Mouse (Mus musculus) hindbrain, embryonic 10.5 days (tissue): Measurements from ENCODE around the gene Bri3bp. TPM values are rescaled to one million over a fixed set of nuclear protein-coding genes. Genes with fewer than 3 reads are reported as not detected.
A peak's percentile ranks its signal among the peaks of the same experiment; 100 is the strongest.
"Not testable (repeated sequence)": the region's sequence is repeated elsewhere in the genome, so short reads cannot be mapped to it uniquely, and the experiment has no call there.

Experiments used
- DNase-seq: peaks from one replicate; pipeline ENCODE4 v3.0.0-alpha.2; 2017; ENCODE audit warnings: low spot score
- H3K27ac ChIP-seq: fragments of 300-500 bp; sonication (generic); 2 replicates; pipeline ENCODE4 v1.5.1; 2016; ENCODE audit warnings: mild to moderate bottlenecking, moderate library complexity
- H3K27me3 ChIP-seq: fragments of 300-500 bp; sonication (generic); 2 replicates; pipeline ENCODE4 v1.6.1; 2016; ENCODE audit warnings: mild to moderate bottlenecking; ENCODE audit not compliant: poor library complexity, insufficient read depth, severe bottlenecking
- H3K36me3 ChIP-seq: fragments of 300-500 bp; sonication (generic); 2 replicates; pipeline ENCODE4 v1.6.1; 2016; ENCODE audit warnings: mild to moderate bottlenecking, moderate library complexity
- H3K4me1 ChIP-seq: fragments of 300-500 bp; sonication (generic); replicated peaks from 2 replicates; pipeline ENCODE4 v1.6.1; 2016; ENCODE audit warnings: mild to moderate bottlenecking
- H3K4me3 ChIP-seq: fragments of 300-500 bp; sonication (generic); 2 replicates; pipeline ENCODE4 v1.5.1; 2016; ENCODE audit warnings: mild to moderate bottlenecking, moderate library complexity
- H3K9me3 ChIP-seq: fragments of 300-500 bp; sonication (generic); 2 replicates; pipeline ENCODE4 v1.6.1; 2016; ENCODE audit warnings: mild to moderate bottlenecking, moderate library complexity
- WGBS: fragments of 180-500 bp; shearing (Covaris S2); methylation state at CpG from one replicate; pipeline ENCODE4 v1.1.7; 2016; 5-methylcytosine and 5-hydroxymethylcytosine counted together
- polyA plus RNA-seq: library from polyadenylated mRNA; unstranded; fragments of >200 nt; fragmentation: Nextera tagmentation; extraction: Ambion mirVana; gene quantifications from 2 replicates; pipeline ENCODE4 v1.2.1, GENCODE M21; 2016

The Bri3bp gene
- polyA plus RNA-seq, 1 experiment from 2014 or later, result 46.9 TPM

GRCm38 (mm10) chr5:125404536-125404902, 36.8 kb upstream of the Bri3bp start:
- peaks cover 8% of the 10 kb centered on the region; the same call in 1 of the 2 replicates for H3K27me3 ChIP-seq

GRCm38 (mm10) chr5:125404903-125405545, 36.3 kb upstream of the Bri3bp start:
- Histone ChIP-seq H3K9me3 (no peaks in the 10 kb centered on the region), H3K27ac (peak overlapping the region; percentile 90), H3K4me3 (peak overlapping the region; percentile 73), H3K4me1 (peaks cover 34% of the 10 kb centered on the region), H3K36me3 (no peaks in the 10 kb centered on the region), H3K27me3 (peaks cover 8% of the 10 kb centered on the region; the same call in 1 of the 2 replicates)
- WGBS, result under 1% methylated on average over 28 of the region's 28 CpGs
- DNase-seq, result peak; percentile 83

More at GRCm38 (mm10) chr5:125404536-125404902, 36.8 kb upstream of the Bri3bp start:
- WGBS, result under 1% methylated on average over 7 of the region's 7 CpGs
- H3K4me1 ChIP-seq, result peaks cover 29% of the 10 kb centered on the region
- no peaks in the 10 kb centered on the region for H3K9me3 ChIP-seq
- no peaks in the 10 kb centered on the region for H3K36me3 ChIP-seq
- DNase-seq, result no peak
- H3K4me3 ChIP-seq, result peak overlapping the region; percentile 73
- peak overlapping the region; percentile 90 for H3K27ac ChIP-seq

- Histone ChIP-seq H3K4me1 (peaks cover 40% of the 10 kb centered on the region), H3K36me3 (no peaks in the 10 kb centered on the region), H3K27me3 (peaks cover 8% of the 10 kb centered on the region; the same call in 1 of the 2 replicates), H3K4me3 (peak overlapping the region; percentile 73), H3K27ac (peak overlapping the region; percentile 90), H3K9me3 (no peaks in the 10 kb centered on the region)
- WGBS, result under 1% methylated on average over 31 of the region's 31 CpGs
- DNase-seq, result peak; percentile 90
These were observed 35.7 kb upstream of the Bri3bp start for GRCm38 (mm10) chr5:125405546-125406248.

- 2% methylated on average over 20 of the region's 20 CpGs for WGBS
- peak; percentile 73 for DNase-seq
- no peaks in the 10 kb centered on the region for H3K36me3 ChIP-seq
- no peaks in the 10 kb centered on the region for H3K9me3 ChIP-seq
- peak overlapping the region; percentile 73 for H3K4me3 ChIP-seq
- H3K27me3 ChIP-seq, result peaks cover 8% of the 10 kb centered on the region; the same call in 1 of the 2 replicates
- peaks cover 40% of the 10 kb centered on the region for H3K4me1 ChIP-seq
- peak overlapping the region; percentile 87 for H3K27ac ChIP-seq
These were observed 34.9 kb upstream of the Bri3bp start for GRCm38 (mm10) chr5:125406322-125407016.

GRCm38 (mm10) chr5:125407020-125407830, 34.1 kb upstream of the Bri3bp start:
- H3K9me3 ChIP-seq, result no peaks in the 10 kb centered on the region
- H3K36me3 ChIP-seq, result no peaks in the 10 kb centered on the region; the same call in 1 of the 2 replicates
- H3K27me3 ChIP-seq, result peaks cover 8% of the 10 kb centered on the region; the same call in 1 of the 2 replicates
- peak overlapping the region; percentile 87; the same call in 1 of the 2 replicates for H3K27ac ChIP-seq
- no peak for DNase-seq
- peaks cover 40% of the 10 kb centered on the region for H3K4me1 ChIP-seq
- peak overlapping the region; percentile 73 for H3K4me3 ChIP-seq
- 60% methylated on average over 13 of the region's 13 CpGs for whole genome bisulfite sequencing

GRCm38 (mm10) chr5:125407910-125408575, 33.3 kb upstream of the Bri3bp start:
- peaks cover 6% of the 10 kb centered on the region for H3K36me3 ChIP-seq
- no peak overlapping the region for H3K27ac ChIP-seq
- no peak for DNase-seq
- peak overlapping the region; percentile 50 for H3K4me3 ChIP-seq
- peaks cover 1% of the 10 kb centered on the region; the same call in 1 of the 2 replicates for H3K27me3 ChIP-seq
- WGBS, result 61% methylated on average over 14 of the region's 14 CpGs
- peaks cover 36% of the 10 kb centered on the region for H3K4me1 ChIP-seq
- no peaks in the 10 kb centered on the region for H3K9me3 ChIP-seq

GRCm38 (mm10) chr5:125408842-125409241, 32.5 kb upstream of the Bri3bp start:
- H3K4me1 ChIP-seq, result peaks cover 30% of the 10 kb centered on the region
- H3K27ac ChIP-seq, result peak overlapping the region; percentile 77
- H3K9me3 ChIP-seq, result no peaks in the 10 kb centered on the region
- H3K4me3 ChIP-seq, result peak overlapping the region; percentile 50
- peaks cover 14% of the 10 kb centered on the region for H3K36me3 ChIP-seq
- WGBS, result under 1% methylated on average over 13 of the region's 13 CpGs
- no peaks in the 10 kb centered on the region for H3K27me3 ChIP-seq
- peak; percentile 90 for DNase-seq

- Histone ChIP-seq H3K4me1 (peaks cover 29% of the 10 kb centered on the region), H3K4me3 (peak overlapping the region; percentile 50), H3K9me3 (no peaks in the 10 kb centered on the region), H3K36me3 (peaks cover 21% of the 10 kb centered on the region), H3K27ac (peak overlapping the region; percentile 77), H3K27me3 (no peaks in the 10 kb centered on the region)
- DNase-seq, result peak; percentile 72
- WGBS, result 5% methylated on average over 20 of the region's 20 CpGs
These were observed 31.8 kb upstream of the Bri3bp start for GRCm38 (mm10) chr5:125409348-125410090.

GRCm38 (mm10) chr5:125411972-125412530, 29.3 kb upstream of the Bri3bp start:
- WGBS, result 57% methylated on average over 5 of the region's 5 CpGs
- H3K9me3 ChIP-seq, result no peaks in the 10 kb centered on the region
- H3K36me3 ChIP-seq, result peaks cover 46% of the 10 kb centered on the region
- H3K4me1 ChIP-seq, result peaks cover 20% of the 10 kb centered on the region
- no peak overlapping the region for H3K4me3 ChIP-seq
- no peak overlapping the region for H3K27ac ChIP-seq
- peak; percentile 72 for DNase-seq
- H3K27me3 ChIP-seq, result no peaks in the 10 kb centered on the region

- not testable (repeated sequence) for H3K27ac ChIP-seq, H3K27me3 ChIP-seq, H3K9me3 ChIP-seq, DNase-seq, H3K4me3 ChIP-seq
- Histone ChIP-seq H3K4me1 (peaks cover 15% of the 10 kb centered on the region), H3K36me3 (peaks cover 51% of the 10 kb centered on the region)
- WGBS, result 92% methylated on average over 8 of the region's 8 CpGs
These were observed 28.8 kb upstream of the Bri3bp start for GRCm38 (mm10) chr5:125412536-125412935.

GRCm38 (mm10) chr5:125413763-125414162, 27.6 kb upstream of the Bri3bp start:
- Histone ChIP-seq H3K4me1 (peaks cover 12% of the 10 kb centered on the region), H3K27ac (no peak overlapping the region), H3K36me3 (peaks cover 64% of the 10 kb centered on the region), H3K9me3 (no peaks in the 10 kb centered on the region), H3K27me3 (no peaks in the 10 kb centered on the region), H3K4me3 (no peak overlapping the region)
- 87% methylated on average over 4 of the region's 4 CpGs for WGBS
- no peak for DNase-seq
